Mouse (Mus musculus) brain, embryonic 14.5 days (tissue): ENCODE measurements around the gene Ccdc73.

Experiments used
- CTCF ChIP-seq: fragments of 200-500 bp; IDR thresholded peaks from 2 replicates; pipeline ENCODE4 v1.5.1; 2012; ENCODE audit warnings: inconsistent platforms, mild to moderate bottlenecking, moderate library complexity, borderline replicate concordance; ENCODE audit not compliant: insufficient read depth, insufficient read length; ENCODE audit errors: extremely low read depth
- POLR2A ChIP-seq: fragments of 200-500 bp; IDR thresholded peaks from 2 replicates; pipeline ENCODE4 v1.6.1; 2012; ENCODE audit warnings: mild to moderate bottlenecking, inconsistent platforms, borderline replicate concordance; ENCODE audit not compliant: poor library complexity, insufficient read depth, insufficient read length, severe bottlenecking; ENCODE audit errors: extremely low read depth

DNA sequence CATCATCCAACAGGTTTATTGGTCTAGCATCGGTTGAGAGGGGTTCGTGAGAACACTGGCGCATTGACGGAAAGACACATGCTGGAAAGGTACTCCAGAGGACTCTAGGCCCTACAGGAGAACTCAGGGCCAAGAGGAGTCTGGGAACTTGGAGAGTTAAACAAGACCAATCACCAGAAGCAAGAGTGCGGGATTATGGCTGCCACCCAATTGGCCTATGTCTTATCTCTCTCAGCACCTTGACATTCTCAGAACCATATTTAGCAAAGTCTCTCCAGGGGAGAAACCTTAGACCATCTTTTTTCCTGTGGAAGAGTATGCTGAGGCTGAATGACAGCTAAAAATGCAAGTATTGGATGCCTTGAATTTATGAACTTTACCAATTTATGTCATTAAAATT is 171.3 kb downstream of the Ccdc73 start:
- TF ChIP-seq POLR2A (no peak), CTCF (no peak)
